Mouse (Mus musculus): Measurements from ENCODE around the gene D7Ertd443e. TPM values are rescaled to one million over a fixed set of nuclear protein-coding genes. Genes with fewer than 3 reads are reported as not detected.

D7Ertd443e gene
- not detected for total RNA-seq (2018; cell fraction: chromatin; rRNA removed)
- not detected for total RNA-seq (2018; cell fraction: cytosol; rRNA removed)
- not detected for total RNA-seq (2018; cell fraction: nucleus; rRNA removed)
- not detected in 3 replicates for polyA plus RNA-seq (2018)

- Histone ChIP-seq H3K4me3 (ENCODE audit: inconsistent target) (no peak within 1 kb of the TSS), H3K79me2 (ENCODE audit: inconsistent target) (no peaks in the 10 kb centered on the region), H3K27ac (no peak within 1 kb of the TSS), H3K36me3 (ENCODE audit: inconsistent target) (no peaks in the 10 kb centered on the region)
- 92% methylated on average over 5 of the region's 5 CpGs for WGBS (ENCODE audit: missing documents)
These were observed at the start of gene D7Ertd443e for GRCm38 (mm10) chr7:134385561-134385960. Gene D7Ertd443e (minus strand): TSS chr7:134385661.

- Histone ChIP-seq H3K36me3 (ENCODE audit: inconsistent target) (no peaks in the 10 kb centered on the region), H3K4me3 (ENCODE audit: inconsistent target) (no peak overlapping the region), H3K27ac (no peak overlapping the region), H3K79me2 (ENCODE audit: inconsistent target) (no peaks in the 10 kb centered on the region)
- 86% methylated on average over 3 of the region's 3 CpGs for WGBS (ENCODE audit: missing documents)
These were observed 46.2 kb upstream of the D7Ertd443e start for GRCm38 (mm10) chr7:134431681-134432080.

DNA sequence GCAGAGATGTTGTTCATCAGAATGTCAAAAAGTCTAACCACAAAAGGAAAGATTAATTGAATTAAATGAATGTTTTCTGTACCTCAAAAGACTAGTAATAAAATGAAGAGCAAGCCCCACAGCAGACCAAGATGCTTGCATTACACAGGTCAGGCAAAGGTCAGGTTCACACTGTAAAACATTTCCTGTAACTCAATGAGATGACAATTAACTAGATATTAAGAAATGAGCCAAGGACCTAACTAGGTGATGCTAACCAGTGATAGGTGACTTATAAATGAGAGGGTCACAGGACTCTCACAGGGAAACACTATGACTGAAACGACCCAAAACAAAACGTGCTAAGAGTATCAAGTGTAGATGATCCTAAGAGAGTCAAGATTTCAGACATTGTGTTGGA is 43.2 kb upstream of the D7Ertd443e start:
- WGBS (ENCODE audit: missing documents), result 90% methylated on average over 2 of the region's 2 CpGs

DNA sequence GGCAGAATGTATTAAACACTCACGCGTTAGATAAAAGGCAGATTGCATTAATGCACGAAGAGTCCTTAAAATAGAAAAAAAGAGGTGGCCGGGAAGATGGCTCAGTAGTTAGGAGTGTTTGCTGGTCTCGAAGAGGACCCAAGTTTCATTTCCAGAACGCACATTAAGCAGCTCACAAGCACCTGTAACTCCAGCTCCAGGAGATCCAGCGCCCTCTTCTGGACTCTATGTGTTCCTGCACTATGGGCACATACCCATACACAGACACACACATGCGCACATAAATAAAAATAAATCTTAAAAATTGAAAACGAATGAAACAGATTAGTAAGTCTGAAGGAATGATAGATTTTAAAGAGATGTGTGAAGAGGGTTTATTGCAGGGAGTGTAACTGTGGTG is 29.6 kb upstream of the D7Ertd443e start:
- 91% methylated on average over 9 of the region's 9 CpGs for WGBS (ENCODE audit: missing documents)
- H3K27ac ChIP-seq, result no peak overlapping the region
- H3K4me3 ChIP-seq (ENCODE audit: inconsistent target), result no peak overlapping the region
- no peaks in the 10 kb centered on the region for H3K36me3 ChIP-seq (ENCODE audit: inconsistent target)
- H3K79me2 ChIP-seq (ENCODE audit: inconsistent target), result no peaks in the 10 kb centered on the region

More for the DNA sequence above, 43.2 kb upstream of the D7Ertd443e start:
- Histone ChIP-seq H3K27ac (no peak overlapping the region), H3K36me3 (ENCODE audit: inconsistent target) (no peaks in the 10 kb centered on the region), H3K4me3 (ENCODE audit: inconsistent target) (no peak overlapping the region), H3K79me2 (ENCODE audit: inconsistent target) (no peaks in the 10 kb centered on the region)

GRCm38 (mm10) chr7:134414005-134414690 is 28.7 kb upstream of the D7Ertd443e start:
- 13% methylated on average over 14 of the region's 14 CpGs for WGBS (ENCODE audit: missing documents)
- H3K27ac ChIP-seq, result no peak overlapping the region
- no peaks in the 10 kb centered on the region for H3K36me3 ChIP-seq (ENCODE audit: inconsistent target)
- no peak overlapping the region for H3K4me3 ChIP-seq (ENCODE audit: inconsistent target)
- no peaks in the 10 kb centered on the region for H3K79me2 ChIP-seq (ENCODE audit: inconsistent target)

DNA sequence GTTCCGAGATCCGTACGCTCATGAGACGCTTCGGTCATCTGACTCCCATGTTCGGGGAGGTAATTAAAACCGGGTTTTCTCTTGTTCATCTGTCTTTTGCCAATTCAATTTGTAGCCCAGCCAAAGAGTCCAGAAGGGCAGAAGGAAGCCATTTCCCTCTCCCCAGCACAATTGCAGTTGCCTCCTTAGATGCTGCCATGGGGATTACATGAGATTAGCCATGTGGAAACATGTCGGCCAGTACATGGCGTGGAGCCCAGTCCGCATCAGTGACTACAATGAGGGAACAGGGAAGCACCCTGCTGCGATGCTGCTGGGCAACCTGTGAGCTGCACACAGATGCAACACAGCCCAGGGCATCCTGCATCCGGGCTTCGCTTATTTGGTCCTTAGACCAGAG is 23.2 kb upstream of the D7Ertd443e start:
- Histone ChIP-seq H3K79me2 (ENCODE audit: inconsistent target) (no peaks in the 10 kb centered on the region), H3K36me3 (ENCODE audit: inconsistent target) (no peaks in the 10 kb centered on the region), H3K4me3 (ENCODE audit: inconsistent target) (no peak overlapping the region), H3K27ac (no peak overlapping the region)
- WGBS (ENCODE audit: missing documents), result 93% methylated on average over 13 of the region's 13 CpGs

DNA sequence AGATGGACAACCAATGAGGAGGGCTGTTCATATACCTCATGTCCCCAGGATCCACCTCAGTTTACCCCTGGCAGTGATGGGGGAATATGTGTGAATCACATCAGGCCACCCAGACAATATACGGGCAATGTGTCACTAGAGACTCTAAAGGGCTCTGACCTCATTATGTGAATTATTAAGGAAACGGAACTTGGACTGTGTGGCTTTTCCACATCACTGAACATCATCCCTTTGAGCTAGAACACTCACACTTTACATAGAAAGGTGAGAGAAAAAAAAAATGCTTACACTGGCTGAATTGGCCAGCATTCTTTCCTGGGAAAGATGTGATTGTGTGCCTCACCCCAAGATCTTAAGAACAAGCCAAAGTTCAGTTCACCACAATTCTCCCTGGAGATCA is 15.3 kb upstream of the D7Ertd443e start:
- Histone ChIP-seq H3K79me2 (ENCODE audit: inconsistent target) (no peaks in the 10 kb centered on the region), H3K36me3 (ENCODE audit: inconsistent target) (no peaks in the 10 kb centered on the region), H3K27ac (no peak overlapping the region), H3K4me3 (ENCODE audit: inconsistent target) (no peak overlapping the region)
- 96% methylated on average over 2 of the region's 2 CpGs for WGBS (ENCODE audit: missing documents)

DNA sequence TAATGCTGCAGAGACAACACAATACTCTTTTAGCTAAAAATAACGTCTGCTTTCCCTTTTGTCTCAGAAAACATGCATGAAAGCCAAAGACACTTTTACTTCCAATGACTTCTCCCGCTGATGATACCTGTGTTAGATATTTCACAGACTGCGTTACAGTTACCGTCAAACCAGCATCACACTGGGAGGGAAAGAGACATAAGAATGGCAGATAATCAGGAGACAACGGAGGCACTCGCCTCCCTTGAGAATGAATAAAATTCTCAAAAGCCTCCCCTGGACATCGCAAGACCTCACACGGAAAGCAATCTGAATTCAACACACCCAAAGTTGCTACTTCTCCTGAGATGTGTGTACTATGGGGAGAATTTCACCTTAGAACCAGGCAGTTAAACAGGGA is 11.3 kb upstream of the D7Ertd443e start:
- 93% methylated on average over 8 of the region's 8 CpGs for WGBS (ENCODE audit: missing documents)
- H3K79me2 ChIP-seq (ENCODE audit: inconsistent target), result no peaks in the 10 kb centered on the region
- no peak overlapping the region for H3K4me3 ChIP-seq (ENCODE audit: inconsistent target)
- no peak overlapping the region for H3K27ac ChIP-seq
- H3K36me3 ChIP-seq (ENCODE audit: inconsistent target), result no peaks in the 10 kb centered on the region

DNA sequence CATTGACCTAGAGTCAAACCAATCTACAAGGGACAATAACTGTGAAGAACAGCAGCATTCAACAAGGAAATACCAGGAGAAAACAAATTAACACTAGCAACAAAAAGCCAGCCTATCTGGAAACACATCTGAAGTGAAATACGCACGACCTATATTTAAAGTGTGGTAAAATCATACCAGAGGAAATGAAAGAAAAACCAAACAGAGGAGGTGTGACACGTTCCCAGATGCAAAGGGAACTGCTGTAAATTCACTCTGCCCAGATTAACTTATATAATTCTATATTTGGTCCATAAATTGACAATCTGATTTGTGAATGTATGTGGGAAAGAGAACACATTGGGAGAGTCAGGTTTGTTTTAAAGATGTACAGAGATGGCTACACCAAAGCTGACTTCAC is 2.7 kb downstream of the D7Ertd443e start:
- Histone ChIP-seq H3K79me2 (ENCODE audit: inconsistent target) (no peaks in the 10 kb centered on the region), H3K4me3 (ENCODE audit: inconsistent target) (no peak overlapping the region), H3K36me3 (ENCODE audit: inconsistent target) (no peaks in the 10 kb centered on the region), H3K27ac (no peak overlapping the region)
- WGBS (ENCODE audit: missing documents), result 14% methylated on average over 3 of the region's 3 CpGs

GRCm38 (mm10) chr7:134381407-134381861 is 4.0 kb downstream of the D7Ertd443e start:
- Histone ChIP-seq H3K4me3 (ENCODE audit: inconsistent target) (no peak overlapping the region), H3K79me2 (ENCODE audit: inconsistent target) (no peaks in the 10 kb centered on the region), H3K27ac (no peak overlapping the region), H3K36me3 (ENCODE audit: inconsistent target) (no peaks in the 10 kb centered on the region)
- 2% methylated on average over 4 of the region's 4 CpGs for WGBS (ENCODE audit: missing documents)

DNA sequence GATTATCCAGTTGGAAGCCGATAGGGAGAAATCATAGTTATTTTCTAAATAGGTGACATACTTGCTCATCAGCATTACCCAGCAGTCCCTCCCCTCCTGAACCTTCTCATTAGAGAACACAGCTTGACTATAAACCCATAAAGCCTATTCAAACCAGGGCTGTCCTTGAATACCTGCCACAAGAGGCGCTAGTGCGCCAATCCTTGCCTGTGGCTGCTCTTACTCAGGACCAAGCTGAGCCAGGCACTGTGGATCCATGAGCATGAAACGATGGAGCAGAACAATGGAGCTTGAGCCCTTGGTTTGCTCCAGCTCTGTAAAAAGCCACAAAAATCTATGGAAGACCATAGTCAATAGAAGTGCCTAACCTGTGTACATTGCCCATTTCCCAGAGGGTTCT is 7.2 kb downstream of the D7Ertd443e start:
- H3K79me2 ChIP-seq (ENCODE audit: inconsistent target), result no peaks in the 10 kb centered on the region
- no peak overlapping the region for H3K4me3 ChIP-seq (ENCODE audit: inconsistent target)
- H3K27ac ChIP-seq, result no peak overlapping the region
- no peaks in the 10 kb centered on the region for H3K36me3 ChIP-seq (ENCODE audit: inconsistent target)
- 75% methylated on average over 4 of the region's 4 CpGs for WGBS (ENCODE audit: missing documents)

- Histone ChIP-seq H3K4me3 (ENCODE audit: inconsistent target) (no peak overlapping the region), H3K79me2 (ENCODE audit: inconsistent target) (no peaks in the 10 kb centered on the region), H3K27ac (no peak overlapping the region), H3K36me3 (ENCODE audit: inconsistent target) (no peaks in the 10 kb centered on the region)
- 86% methylated on average over 7 of the region's 7 CpGs for WGBS (ENCODE audit: missing documents)
These were observed 8.7 kb downstream of the D7Ertd443e start for GRCm38 (mm10) chr7:134376786-134377185.

- Histone ChIP-seq H3K79me2 (ENCODE audit: inconsistent target) (no peaks in the 10 kb centered on the region), H3K36me3 (ENCODE audit: inconsistent target) (no peaks in the 10 kb centered on the region), H3K4me3 (ENCODE audit: inconsistent target) (no peak overlapping the region), H3K27ac (no peak overlapping the region)
- 78% methylated on average over 5 of the region's 5 CpGs for WGBS (ENCODE audit: missing documents)
These were observed 13.2 kb downstream of the D7Ertd443e start for GRCm38 (mm10) chr7:134372276-134372675.

DNA sequence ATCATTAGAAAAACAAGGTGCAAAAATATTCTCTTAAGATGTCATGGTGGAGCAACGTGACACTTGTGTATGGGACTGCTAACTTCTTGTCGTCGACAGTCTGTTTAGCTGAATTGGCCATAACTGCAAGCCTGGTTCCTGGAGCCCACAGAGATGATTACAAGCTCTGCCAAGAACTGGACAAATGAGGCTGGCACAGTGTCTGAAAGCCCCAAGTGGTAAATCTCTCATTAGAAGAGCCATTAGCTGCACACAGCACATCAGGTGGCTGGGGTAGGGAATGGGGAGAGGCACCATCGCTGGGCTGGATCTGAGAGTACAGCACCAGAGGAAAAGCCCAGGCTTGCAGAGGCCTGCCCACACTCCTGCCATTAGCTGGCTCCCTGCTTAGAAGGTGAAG is 16.2 kb downstream of the D7Ertd443e start:
- Histone ChIP-seq H3K36me3 (ENCODE audit: inconsistent target) (no peaks in the 10 kb centered on the region), H3K27ac (no peak overlapping the region), H3K4me3 (ENCODE audit: inconsistent target) (no peak overlapping the region), H3K79me2 (ENCODE audit: inconsistent target) (no peaks in the 10 kb centered on the region)
- WGBS (ENCODE audit: missing documents), result 94% methylated on average over 4 of the region's 4 CpGs

GRCm38 (mm10) chr7:134362257-134362870 is 23.1 kb downstream of the D7Ertd443e start:
- Histone ChIP-seq H3K36me3 (ENCODE audit: inconsistent target) (no peaks in the 10 kb centered on the region), H3K4me3 (ENCODE audit: inconsistent target) (no peak overlapping the region), H3K27ac (no peak overlapping the region), H3K79me2 (ENCODE audit: inconsistent target) (no peaks in the 10 kb centered on the region)
- WGBS (ENCODE audit: missing documents), result 86% methylated on average over 7 of the region's 7 CpGs
